Mouse (Mus musculus) gastrocnemius, postnatal 4 days (tissue): ENCODE data around the gene Arhgap23. TPM values are rescaled to one million over a fixed set of nuclear protein-coding genes. Genes with fewer than 3 reads are reported as not detected.

ENCODE experiments used
- DNase-seq, 2 experiments: peaks; one replicate each; pipeline ENCODE4 v3.0.0; 2021 to 2022; ENCODE audit warnings: low spot score in 2 of 2, mixed read lengths in 2 of 2
- total RNA-seq, 2 experiments: library from RNA; stranded (reverse); gene quantifications; 2 replicates each; pipeline ENCODE4 v1.2.3; 2021

The Arhgap23 gene
- total RNA-seq, 2 experiments from 2014 or later: 29.9 to 30.9 TPM

DNA sequence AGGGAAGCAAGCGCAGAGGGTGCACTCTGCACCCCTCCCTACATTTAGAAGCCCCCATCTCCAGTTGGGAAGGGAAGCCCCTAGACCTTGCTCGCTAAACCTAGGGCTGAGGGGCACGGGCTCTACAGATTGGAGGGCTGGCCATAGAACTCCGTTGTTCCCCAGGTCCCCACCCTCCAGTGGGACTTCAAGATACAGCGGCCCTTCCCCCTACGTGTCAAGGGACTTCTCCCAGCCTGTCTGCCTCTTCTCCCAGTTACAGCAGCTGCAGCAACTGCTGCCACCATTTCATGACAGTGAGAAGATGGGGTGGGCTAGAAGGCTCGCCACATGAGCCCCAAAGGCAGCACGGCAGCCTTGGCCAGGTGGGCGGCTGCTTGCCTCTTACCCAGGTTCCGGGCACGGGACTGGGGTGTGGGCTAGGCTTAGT, 10.6 kb upstream of the Arhgap23 start:
- no peak for DNase-seq

DNA sequence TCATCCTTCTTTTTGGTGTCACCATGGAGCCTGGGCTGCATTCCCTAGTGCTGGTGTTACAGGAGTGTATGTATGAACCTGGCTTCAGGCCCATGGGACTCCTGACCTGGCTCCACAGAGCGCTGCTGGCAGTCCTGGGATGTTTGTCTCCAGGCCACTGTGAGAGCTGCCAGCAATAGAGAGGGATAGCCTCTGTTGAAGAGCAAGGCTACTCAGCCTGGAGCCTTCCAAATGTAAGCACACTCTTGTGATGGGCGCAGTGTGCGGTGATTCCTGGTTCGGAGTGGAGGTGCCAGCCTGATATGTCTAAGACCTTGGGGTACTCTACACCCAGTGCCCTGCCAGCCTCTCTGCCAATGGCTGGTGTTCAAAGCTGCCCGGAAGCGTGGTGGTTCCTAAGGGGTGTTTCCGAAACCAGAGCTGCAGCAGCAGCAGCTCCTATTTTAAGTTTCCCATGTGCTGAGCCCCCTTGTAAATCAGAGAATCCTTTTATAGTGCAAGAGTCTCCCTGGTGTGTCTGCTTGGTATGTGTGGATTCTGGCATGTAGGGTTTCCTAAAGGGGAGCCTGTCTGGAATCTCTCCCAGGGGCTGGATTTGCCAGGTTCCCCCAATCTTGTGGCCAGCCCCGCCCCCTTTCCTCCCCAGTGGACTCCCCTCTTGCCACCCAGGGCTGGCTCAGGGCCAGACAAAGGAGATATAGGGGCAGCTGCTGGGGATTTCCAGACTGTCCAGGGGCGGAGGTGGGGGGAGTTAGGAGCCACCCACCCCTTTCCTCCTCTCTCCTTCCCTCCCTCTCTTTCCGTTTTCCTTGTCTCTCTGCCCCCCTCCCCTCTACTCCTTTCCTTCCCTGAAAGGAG, 9.0 kb upstream of the Arhgap23 start:
- DNase-seq: no peak

DNA sequence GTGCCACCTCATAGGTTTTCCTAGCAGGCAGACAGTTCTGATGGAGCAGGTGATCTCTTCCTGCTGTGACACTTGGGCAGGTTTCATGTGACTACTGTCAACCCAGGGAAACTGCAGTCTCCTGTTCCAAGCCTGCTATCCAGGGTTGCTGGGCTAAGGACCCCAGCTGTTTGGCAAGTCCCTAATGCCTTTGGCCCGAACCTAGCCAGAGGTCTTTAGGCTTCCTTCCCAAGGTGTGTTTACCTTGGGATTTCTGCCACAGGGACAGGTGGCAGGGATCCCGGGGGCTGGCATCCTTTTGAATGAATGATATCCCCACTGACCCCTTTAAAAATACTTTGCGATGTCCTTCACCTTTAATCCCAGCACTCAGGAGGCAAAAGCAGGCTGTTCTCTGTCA, 7.9 kb upstream of the Arhgap23 start:
- DNase-seq: no peak

DNA sequence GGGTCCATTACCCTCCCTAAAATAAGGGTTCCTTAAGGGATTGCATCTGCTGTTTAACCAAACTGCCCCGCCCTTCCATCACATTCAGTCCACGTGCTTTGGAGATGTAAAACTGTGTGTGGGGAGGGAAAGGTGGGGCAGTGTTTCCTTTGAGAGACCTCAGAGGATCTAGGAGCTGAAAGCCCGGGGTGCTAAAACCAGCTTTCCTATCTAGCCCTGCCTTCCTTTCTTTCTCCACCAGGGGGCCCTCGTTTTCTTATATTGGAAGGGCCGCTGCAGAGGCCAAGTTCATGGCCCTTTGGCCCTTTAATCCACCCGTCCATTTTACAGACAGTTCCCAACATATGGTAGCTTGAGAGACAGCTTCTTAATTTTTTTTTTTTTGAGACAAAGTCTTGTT, 7.2 kb upstream of the Arhgap23 start:
- peak; percentile 64 to 83 for DNase-seq

DNA sequence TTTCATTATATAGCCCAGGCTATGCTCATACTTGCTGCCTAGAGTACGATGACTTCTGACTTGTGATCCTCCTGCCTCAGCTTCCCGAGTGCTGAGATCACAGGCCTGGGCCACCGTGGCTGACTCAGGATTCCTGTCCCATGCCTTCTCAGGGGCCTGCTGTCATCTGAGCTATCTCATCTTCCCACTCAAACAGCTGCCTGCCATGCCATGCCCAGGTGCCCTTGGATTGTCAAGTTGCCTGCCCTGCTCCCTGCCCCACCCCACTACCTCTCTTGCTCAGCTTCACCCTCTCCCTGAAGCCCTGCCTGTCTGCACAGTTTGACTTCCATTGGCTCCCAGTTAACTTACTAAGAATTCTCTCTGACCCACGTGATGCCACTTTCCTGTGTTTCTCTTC, 4.4 kb upstream of the Arhgap23 start:
- DNase-seq: no peak

DNA sequence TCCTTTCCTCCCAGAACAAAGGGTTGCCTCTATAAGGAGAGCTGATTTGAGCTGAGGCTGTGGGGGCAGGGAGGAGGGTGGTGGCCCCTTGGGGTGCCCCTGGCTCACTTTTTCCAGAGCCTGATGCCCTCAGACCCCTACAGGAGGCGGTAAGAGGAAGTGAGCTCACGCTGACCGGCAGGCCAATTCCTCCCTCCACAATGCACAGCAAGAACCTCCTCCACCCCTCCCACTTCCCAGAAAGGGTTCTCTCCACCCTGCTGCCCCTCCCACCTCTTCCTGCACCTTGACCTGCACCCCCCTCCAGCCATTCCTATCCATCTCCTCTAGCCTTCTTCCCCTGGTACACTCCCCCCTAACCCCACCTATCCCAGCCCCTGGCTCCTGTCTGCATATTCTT, 3.2 kb upstream of the Arhgap23 start:
- DNase-seq: no peak

DNA sequence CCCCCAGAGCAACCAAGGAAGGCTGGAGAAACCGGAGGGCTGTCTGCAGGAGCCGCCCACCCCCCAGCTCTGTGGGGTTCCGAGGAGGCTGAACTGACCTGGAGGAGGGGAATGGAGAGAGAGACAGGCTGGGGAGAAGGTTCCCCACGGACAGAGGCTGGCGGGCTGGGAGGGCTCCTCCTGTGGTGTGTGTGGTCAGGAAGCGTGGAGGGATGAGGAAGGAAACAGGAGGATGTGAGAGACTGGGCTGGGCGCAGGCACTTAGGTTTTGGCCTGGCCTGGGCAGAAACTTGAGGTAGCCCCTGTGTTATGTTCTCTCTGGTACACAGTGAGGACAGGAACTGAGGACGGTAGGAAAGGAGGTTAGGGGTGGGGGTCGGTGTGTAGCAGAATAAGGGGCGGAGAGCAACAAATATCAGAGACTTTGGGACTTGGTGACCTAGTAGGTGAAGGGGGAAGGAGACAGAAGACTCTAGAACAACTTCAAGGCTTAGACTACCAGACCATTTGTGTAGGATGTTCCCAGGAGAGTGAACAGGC, 2.5 kb upstream of the Arhgap23 start:
- no peak for DNase-seq

DNA sequence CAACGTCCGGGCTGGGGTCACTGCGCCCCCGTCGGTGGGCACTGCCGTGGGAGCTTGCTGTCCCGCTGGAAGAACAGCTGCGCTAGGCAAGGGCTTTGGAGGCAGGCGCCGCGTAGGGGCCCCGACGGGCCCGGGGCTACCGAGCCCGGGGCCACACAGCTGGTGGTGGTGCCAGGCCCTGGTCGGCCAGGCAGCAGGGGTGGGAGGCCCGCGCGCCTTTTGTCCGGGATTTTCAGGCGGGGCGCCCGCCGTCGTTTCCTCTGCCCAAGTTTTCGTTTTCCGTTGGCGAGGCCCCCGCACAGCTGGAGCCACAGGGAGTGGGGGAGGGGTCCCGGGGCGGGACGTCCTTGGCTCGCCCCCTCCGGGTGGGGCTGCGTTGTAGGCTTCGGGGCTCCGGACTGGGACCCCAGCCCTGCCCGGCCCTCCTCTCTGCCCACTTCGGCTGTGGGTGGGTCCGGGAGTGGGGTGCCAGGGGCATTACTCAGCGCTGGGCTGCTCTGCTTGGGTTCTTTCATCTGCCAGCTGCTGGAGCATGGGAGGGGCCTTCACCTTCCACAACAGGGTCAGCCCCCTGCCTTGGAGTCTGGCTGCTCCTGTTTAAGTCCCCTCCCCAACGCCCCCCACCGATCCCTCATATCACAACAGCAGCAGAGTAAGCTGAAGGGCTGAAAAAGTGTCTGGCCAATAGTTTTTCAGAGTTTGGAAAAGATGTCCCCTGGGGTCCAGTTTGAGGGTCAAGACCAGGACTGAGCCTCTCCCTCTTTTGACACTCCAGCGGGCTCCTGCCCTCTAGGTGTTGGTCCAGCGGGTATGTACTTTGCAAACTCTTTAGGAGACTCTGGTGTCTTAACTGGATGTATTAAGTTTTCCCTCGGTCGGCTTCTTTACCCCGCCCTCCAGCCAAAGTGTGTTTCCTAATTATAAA, 641 bp downstream of the Arhgap23 start:
- DNase-seq: peak; percentile 63 to 79

DNA sequence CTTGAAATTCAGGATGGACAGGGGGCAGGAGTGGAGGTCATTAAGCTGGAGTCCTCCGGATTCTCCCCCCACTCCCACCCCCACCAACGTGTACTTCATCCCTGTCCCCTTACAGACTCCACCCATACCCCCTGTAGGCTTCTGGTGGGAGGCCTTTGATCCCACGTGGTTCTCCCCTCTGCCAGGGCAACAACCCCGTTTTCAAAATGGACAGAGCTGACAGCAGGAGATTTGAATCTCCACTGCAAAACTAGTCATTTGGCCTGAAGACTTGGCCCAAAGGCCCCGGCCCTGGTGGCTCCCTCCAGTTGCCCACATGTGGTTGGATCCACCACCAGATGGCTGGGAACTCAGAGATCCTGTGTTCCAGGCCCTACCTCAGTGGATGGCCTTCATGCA, 1.3 kb downstream of the Arhgap23 start:
- no peak for DNase-seq

DNA sequence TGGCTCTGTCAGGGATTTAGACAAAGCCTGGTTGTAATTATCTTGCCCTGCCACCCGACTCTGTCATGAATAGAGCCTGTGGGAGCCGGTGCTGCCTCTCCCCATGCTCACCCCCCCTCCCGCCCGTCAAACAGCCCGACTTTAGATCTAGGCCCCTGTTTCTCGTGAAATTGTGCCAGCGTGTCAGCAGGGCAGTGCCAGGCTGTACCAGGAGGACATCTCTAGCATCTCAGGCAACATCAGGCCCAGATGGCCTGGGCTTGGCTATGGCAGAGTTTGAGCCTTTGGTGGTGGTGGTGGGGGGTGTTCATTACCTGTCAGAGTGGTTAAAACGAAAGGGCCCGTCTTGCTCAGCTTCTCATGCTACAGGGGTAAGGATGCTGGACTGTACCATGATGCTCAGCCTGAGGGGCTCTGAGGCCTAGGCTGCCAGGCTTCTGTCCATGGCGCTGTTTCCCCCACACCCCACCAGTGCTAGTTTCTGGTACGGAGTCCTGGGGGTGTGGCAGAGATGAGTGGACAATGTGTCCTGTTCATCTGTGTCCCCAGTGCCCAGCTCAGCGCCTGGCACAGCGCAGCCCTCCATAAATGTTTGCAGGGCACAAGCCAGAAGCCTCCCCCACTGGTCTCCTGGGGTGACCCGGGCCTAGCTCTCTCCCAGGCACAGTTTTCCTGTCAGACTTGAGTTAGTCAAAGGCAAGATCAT, 3.7 kb downstream of the Arhgap23 start:
- no peak for DNase-seq

DNA sequence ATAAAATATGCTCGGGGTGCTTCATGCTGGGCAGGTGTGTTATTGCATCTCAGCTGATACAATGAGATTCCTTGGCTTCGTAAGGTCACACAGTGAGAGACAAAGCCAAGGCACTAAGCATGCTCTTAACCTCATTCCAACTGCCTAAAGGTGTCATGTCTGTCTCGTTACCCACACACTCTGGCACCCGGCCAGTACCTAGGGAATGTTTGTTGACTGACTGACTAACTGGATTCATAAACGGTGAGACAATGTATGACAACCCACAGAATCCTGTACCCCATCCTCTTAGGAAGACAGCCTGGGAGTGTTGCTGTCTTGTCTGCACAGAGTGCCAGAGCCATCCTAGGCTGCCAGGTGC, 4.2 kb downstream of the Arhgap23 start:
- DNase-seq: no peak

DNA sequence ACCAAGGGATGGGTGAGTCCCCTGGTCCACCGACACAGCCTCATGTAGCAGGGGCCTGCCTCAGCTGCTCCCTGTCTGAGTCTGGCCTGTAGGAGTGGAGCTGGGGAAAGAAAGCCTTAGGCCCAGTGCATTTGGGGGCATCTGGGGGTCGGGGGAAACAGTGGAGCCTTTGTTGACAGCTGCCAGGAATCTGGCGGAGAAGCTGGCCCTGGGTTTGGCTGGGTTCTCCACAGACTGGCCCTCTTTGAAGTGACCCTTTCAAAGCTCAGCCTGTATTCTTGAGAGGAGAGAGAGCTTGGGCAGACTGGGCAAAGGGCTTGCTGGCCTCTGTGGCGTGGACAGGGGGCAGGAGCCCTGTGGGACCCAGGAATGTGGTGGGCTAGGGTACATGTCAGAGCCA, 7.2 kb downstream of the Arhgap23 start:
- DNase-seq: no peak

DNA sequence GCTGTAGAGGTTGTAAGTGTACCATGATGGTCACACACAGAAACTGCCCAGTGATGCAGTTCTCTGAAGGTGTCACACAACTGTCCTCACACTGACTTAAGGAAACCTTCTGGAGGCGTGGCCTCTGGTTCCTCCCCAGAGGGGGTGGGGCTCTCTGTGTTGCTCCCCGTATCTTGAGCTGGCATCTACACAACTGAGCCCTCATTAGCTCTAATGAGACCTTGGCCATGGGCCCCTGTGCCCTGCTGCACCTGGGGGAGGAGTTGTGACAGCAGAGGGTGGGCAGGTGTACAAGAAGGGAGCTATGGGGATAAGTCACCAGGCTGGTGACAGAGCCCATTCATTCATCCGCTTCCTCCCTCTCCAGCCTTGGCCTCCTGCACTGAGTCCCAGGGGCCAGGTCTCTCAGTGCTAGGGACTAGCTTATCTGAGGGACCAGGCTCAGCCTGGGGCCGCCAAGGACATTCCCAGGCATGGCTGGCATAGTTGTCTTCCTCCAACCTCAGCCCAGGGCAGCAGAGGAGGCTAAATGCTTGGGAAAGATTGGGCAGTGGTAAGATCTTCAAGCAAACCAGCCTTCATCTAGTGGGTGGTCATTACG, 8.9 kb downstream of the Arhgap23 start:
- no peak for DNase-seq

DNA sequence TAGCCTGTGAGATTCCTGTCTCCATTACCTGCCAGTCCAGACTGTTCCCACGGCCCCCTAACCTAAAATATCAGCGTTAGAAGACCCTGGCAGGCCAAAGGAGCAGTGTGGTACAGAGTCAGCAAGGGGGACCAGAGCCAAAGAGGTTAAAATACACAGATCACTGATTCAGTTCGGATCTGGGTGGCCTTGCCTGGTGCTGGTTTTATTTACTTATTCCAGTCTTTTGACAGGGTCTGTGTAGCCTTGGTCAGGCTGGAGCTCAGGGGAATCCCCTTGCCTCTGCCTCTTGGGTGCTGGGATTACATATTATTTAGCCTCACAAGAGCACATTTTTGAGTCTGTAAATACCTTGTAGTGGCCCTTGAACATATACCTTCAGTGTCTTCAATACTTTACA, 9.5 kb downstream of the Arhgap23 start:
- DNase-seq: no peak

DNA sequence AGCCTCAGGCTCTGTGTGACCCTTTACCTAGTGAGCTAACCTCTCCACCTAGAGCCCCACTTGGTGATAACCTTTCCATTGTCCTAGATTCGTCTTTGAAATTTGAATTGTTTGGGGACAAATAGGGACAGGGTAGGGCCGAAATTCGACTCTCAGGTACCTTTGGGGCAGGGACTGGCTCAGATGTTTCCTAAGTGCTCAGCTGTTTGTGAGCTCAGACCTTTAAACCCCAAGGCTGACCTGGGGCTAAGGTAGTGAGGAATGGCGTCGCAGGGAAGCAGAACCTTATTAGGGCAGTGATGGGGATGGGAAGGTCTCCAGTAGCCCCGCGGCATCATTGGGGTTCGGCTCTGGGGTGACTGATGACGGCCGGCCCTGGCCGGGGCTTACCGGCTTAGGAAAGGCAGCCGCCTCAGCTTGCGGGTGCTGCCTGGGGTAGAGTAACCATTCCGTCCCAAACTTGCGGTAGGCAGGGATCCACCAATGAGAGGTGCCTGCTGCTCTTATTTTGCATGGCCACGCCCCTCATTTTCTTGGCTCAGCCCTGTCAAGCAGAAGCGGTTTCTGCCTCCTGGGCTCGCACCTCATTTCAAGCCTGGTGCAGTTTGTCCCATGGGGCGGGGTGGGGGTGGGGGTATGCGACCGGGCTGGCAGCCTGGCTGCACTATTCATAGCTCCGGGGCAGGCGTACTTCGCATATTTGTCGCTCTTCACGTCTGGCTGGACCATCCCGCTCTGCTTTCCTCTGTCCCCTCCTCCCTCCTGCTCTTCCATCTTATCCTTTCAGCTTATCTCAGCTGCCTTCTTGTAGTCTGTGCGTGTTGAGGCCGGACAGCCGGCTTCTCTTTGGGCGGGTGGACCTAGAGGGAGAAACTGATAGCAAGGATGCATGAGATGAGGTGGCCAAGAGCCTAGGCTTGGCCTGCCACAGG, 12.7 kb downstream of the Arhgap23 start:
- peak in 1 of 2 experiments; percentile 72 for DNase-seq

DNA sequence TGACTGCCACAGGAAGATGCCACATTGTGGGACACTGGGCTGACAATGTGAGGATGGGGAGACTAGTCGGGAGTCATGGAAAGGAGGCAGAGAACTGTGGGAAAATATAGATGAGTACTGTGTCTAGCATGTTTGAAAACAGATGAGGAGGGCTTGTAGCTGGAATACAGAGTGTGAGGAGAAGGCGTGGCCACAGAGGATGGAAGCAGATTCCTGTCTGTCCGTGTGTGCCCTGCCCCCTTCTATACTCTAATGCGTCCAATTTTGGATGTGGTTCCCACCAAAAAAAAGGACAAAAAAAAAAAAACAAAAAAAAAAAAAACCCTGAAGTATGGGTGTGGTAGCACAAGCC, 13.4 kb downstream of the Arhgap23 start:
- DNase-seq: no peak

DNA sequence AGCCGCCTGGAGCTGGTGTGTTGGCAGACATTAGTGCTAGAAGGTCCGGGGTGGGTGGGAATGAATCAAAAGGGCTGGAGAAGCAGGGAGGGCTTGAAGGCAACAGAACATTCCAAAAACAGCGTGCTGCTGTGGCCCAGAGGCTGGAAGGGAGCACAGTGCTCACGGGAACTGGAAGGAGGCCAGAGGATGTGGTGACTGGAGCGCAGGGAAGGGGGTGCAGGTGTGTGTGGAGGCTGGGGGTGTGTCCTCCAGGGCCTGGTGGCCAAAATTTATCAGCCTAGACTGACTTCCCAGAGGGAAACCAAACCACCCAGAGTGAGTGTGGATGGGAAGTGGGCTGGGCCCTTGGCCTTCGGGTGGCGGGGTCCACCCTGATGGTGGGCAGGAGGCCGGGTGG, 14.3 kb downstream of the Arhgap23 start:
- DNase-seq: no peak

DNA sequence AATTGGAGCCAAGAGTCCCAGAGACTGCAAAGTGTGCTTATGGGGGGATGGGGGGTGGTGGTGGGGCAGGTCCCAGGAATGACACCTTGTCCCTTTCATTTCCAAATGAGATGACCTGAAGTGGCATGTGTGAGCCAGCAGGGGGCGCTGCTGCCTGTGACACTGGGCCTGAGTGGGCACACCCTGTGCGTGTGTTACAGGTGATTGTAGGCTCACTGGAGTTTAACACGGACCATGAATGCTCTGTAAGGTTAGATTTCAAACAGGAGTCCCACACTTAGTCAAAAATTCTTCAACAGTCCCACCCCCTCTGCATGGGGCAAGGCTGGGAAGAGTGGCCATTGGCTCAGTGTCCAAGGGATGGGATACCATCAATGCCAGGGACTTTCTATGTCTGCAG, 16.7 kb downstream of the Arhgap23 start:
- no peak for DNase-seq

DNA sequence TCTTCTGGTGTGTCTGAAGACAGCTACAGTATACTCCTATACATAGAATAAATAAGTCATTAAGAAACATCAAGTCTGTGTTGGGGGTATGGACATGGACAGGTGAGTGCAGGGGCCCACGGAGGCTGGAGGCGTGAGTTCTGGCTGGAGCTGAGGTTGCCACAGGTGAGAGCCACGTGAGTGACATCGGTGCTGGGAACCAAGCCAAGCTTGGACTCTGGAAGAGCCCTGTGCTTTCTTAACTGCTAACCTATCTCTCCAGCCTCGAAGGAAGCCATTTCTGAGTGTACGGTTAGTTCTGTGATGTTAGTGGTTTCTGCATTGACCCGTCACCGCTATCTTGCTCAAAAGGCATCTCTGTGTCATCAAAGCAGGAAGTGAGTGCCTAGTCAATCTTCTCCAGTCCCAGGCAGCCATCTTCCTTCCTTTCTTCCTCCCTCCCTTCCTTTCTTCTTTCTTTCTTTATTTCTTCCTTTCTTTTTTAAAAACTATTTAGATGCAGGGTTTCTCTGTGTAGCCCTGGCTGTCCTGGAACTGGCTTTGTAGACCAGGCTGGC, 17.7 kb downstream of the Arhgap23 start:
- DNase-seq: no peak

DNA sequence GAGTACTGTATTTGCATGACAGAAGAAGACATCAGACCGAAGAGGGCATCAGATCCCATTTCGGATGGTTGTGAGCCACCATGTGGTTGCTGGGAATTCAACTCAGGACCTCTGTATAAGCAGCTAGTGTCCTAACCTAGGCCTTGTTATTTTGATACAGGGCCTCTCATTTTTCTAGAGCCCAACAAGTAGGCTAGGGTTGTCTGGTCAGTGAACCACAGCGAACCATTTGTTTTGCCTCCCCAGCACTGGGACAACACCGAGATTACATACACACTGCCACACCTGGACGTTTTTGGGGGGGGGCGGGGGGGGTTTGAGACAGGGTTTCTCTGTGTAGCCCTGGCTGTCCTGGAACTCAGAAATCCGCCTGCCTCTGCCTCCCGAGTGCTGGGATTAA, 18.8 kb downstream of the Arhgap23 start:
- no peak for DNase-seq
